Mouse (Mus musculus) spleen, adult 18-20 months (tissue): ENCODE data around the gene Dhx40.

ENCODE experiments used
- DNase-seq, 2 experiments: peaks; one replicate each; pipeline ENCODE4 v3.0.0; 2022; ENCODE audit warnings: mixed read lengths in 2 of 2

Gene Dhx40

DNA sequence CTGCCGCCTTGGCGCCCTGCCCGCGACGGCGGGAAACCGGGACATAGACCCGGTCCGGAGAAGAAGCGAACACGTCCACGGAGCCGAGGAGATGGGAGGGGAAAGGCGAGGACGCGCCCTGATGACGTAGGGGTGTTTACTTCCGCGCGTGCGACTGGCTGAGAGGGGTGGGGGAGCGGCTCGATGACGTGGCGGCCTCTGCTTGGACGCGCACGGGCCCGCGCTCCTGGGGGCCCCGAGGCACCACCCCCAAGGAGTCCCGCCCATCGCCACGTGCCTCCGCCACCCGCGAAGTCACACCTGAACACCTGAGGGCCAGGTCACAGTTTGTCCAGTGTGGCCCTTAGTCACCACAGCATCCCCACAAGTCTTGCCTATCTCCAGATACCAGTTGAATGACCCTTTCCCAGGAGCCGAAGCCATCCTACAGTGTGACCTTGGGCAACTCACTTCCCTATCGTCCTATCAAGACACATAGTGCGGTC lies at the start of gene Dhx40:
Dhx40 (minus strand) TSS at position 242 of the 485 bp plus-strand sequence.
- DNase-seq: peak; percentile 83 to 85

DNA sequence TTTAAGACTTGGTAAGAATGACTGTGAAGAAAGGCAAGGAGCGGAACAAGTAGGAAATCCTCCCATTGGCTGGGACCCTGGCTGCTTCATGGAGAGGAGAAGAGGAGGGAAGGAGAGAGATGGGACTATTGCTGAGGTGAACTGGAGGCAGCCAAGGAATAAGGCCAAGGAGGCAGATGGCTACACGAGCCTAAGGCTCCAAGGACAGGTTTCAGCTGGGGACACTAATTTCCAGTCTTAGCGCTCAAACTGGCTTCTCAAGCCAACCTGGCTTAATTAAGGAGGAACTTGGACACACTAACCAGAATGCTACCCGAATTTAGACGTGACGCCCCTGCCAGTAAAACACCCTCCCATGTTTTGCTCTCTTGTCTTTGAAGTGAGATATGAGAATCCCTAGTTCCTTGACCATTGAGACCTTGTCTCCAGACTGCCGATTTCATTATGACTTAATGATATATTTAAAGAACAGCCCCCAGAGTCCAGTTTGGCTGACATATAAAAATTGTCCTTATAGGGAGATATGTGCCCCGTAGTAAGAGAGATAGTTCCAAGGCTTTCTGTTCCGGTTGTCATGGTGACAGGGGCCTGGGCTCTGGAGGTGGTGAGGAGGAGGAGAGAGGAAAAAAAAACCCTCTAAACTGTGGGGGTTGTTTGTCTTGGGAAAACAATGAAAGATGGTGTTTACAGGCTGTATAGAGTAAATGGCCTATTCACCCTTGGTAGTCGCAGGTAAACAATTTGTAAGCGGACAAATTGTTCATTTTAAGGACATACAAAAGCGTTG lies 48.3 kb upstream of the Dhx40 start:
- no peak for DNase-seq

DNA sequence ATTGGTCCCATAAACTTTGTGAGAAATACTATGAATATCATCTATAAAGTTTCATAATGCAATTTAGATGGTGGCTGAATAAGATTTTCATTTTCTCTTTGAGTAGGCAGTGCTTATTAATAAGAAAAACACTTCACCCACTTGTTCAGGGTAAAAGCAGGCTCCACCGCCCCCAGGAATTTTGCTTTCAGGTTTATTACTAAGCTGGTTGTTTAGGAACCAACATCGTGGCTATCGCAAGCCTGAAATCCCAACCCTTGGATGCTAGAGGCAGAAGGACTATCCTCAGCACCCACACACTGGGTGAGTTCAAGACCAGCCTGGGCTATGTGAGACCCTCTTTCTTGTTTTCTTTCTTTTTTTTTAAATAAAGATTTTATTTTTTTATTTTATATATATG lies 45.5 kb upstream of the Dhx40 start:
- DNase-seq: no peak

DNA sequence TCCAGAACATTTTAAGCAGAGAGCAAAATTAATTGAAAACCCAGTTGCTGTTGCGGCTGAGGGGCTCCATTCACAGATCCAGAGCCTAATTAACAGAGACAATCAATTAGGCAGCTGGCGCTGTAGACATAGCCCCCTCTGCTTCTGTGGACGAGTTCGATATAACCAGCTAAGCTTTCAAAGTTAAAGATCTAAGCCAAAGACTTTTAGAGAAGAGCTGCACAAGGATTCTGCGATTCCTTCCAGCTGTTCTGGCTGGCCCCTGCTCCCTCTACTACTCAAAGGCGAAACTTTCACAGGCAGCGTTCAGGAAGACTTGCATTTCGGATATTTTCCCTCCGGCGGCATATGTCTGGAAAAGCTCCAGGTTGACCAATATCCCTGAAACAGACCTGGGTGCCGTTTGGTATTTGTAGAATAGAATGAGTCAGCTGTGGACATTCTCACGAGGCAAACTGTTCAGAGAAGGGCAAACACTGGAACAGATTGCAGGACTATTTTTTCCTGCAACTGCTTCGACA lies 45.0 kb upstream of the Dhx40 start:
- DNase-seq: no peak

DNA sequence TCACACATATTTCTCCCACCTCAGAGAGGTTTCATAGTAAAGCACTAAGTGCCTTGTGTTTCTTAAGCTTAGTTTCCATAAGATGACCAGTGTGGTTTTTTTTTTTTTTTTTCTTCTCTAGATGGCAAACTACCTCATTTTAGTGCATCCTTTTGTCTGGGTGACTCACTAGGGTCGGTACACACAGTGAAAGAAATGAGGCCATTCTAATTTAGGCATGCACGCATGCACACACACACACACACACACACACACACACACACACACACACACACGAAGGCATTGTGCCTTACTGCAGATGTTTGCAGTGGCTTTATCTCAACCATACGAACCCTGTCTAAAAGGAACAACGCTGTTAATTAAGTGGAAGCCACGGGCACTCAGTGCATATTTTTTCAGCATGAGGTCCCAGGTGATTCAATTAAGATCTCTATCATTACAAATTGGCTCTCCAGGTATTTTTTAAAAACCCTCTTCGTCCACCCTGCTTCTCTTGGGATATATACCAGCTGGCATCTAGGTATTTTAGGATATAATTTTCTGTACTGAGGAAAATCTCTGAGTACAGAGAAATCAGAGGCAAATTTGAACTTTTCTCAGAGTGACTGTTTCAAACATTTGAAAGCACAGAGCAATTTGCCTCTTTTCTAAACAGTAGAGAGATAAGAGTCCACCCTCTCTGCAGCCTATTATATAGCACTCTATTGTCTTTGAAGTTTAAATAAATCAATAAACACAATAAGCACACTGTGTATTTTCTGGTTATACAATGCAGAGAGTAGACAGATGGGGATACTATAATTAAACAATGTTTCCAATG lies 44.4 kb upstream of the Dhx40 start:
- no peak for DNase-seq

DNA sequence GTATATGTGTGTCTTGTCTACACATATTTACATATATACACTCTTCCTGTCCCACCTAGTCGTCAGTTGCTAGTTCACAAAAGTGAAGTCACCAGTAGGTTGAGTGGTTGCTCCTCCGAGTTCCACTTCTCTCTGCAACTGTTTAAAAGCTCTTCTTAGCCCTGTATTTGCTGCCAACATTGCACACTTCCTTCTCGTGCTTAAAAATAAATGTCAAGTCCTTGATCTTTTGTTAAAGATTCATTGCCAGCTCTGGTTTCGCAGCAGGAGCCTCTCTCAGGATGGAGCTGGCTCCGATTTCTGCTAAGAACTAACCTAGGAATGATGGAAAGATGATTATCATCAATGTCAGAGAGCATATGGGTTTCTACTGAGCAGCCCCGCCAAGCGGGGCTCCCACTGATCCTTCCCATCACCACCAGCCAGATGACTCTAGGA lies 43.7 kb upstream of the Dhx40 start:
- DNase-seq: no peak

DNA sequence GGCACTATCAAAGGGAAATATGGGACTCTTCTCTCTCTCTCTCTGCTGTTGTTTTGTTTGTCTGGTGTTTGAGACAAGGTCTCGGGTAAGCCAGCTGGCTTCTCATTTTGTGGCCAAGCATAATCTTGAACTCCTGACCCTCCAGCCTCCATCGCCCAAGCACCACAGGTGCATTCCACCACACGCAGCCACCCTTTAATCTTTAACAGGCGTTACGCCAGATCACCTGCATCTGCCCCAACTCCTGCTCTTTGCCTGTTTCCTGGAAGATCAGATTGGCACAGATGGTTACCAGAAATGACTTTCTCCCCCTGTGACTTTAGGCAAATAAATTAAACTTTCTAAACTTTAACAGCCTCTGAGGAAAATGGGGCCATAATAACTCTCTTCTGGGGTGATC lies 36.3 kb upstream of the Dhx40 start:
- DNase-seq: no peak

DNA sequence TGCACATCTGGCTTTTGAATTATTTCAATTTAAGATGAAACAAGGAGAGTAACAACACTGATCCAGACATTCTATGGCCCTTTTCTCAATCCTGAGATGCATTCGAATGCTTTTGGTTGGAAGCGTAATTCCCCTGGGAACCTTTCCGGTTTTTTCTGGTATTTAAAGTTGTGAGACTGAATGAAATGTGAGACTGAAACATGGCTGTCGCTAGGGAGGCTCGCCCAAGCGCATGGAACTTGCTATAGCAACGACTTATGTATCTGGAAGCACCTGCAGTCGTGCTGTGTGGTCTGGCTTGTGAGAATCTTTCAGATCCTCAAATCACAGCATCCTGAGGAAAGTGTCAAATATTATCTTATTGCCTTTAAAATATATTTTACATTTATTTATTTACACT lies 33.7 kb upstream of the Dhx40 start:
- DNase-seq: no peak

DNA sequence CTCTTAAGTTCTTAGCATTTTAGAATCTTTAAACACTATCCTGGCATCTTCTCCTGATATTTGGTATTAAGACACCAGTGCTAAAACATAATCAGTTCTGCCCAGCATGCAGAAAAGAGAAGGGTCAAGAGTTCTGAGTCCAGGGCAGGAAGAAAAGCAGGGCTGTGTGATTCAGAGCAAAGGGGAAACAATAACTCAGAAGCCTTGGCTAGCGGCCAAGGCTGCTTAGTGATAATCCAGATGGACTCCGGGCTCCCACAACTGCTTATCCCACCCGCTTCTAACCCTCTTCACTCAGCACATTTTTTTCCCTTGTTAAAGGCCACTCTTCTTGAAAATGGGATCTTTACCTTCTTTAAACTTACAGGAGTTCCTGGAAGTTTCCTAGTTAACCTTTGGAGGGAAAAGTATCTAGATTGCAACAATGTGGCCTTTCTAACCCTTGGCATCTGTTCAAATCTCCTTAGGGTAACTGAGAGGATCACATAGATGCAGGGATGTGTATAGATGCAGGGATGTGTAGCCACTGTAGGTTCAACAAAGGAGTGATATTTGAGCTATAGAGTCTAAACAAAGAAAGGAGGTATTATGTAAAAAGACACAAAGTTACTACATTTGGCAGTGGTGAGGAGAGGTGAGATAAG lies 33.1 kb upstream of the Dhx40 start:
- no peak for DNase-seq

DNA sequence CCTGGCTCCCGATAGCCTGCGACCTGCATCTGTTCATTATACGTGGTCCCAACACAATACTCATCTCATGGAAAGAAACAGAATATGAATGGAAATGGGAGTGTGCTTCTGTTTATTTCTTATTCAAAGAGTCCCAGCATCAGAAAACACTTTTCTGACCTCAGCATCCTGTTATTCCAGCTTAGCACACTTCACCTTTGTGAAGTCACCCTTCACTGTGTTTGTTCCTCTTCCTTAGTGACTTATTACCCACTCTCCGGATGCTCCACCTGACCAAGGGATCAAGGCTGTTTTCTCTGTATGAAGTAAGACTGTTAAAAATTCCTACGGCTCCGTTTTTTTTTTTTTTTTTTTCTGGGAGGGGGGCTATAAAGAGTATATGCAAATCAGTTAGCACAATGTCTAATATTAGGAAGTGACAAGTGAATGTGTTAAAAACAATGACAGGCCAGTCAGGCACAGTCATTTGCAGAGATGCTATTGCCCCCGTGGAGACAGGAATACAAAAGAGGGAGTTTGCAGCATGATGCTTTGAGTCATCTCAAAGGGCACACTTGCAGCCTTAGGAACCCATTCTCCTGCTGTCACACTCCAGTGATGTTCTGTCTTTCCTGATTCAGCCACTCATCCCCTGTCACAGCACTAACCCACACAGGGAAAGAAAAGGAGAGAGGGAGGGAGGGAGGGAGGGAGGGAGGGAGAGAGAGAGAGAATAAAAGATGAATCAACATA lies 32.3 kb upstream of the Dhx40 start:
- DNase-seq: no peak

DNA sequence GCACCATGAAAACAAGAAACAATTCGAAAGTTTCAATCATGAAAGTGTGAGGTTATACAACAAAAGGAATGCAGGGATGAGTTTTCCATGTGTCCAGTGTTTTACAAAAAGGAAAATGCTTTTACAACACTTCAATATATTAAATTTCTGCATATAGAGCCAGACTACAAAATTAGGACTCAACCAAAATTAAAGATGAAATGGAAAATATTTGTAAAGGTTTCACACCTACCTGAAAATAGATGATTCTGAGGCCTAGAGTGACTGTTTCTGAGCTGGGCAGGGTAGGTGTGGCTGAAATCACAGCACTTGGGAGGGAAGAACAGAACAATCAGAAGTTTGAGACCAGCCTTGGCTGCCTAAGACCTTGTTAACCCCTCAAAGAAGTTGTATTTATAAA lies 31.2 kb upstream of the Dhx40 start:
- DNase-seq: no peak

DNA sequence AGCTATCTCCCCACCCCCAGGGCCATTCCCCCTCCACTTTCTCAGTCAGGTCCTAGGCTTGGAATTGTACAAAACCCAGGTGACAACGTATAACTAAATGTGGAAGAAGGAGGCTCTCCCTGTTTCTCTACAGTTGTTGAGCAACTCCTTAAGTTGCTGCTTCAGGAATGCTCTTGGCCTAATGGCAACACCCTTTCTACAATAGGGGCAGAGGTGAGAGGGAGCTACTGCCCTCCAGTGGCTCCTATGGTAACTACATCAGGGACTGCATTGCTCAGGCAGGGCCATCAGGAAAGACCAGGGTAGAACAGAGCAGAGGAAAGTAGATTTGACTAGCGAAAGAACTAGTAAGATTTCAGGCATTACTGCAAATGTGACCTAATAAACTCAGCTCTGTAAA lies 28.8 kb upstream of the Dhx40 start:
- peak; percentile 69 to 88 for DNase-seq

DNA sequence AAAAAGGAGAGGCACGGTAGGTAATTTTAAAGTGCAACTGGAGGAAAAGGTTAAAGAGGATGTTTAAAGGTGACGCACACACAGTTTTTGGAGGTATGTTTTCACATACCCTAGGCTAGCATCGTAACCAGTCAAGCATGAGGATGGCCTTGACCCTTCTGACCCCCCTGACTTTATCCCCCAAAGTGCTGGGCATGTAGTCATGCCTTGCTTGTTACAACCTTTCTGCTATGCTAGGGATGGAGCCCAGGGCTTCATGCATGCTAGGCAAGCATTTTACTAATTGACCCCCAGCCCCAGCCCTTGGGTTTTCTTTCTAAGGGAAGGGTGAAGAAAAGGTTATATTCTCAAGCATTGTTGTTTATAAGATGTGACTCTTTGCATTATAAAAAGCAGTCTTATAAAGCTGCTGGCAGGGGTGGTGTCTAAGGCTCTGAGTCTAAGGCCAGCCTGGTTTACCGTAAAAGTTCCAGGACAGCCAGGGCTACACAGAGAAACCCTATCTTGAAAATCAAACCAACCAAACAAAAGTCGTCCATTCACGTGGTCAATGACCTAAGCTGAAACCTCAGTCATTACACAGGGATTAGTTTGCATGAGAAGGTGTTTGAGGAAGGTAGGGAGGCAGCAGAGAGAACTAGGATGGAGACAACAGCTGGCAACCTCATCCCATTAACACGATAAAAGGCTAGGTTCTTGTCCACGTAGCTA lies 27.2 kb upstream of the Dhx40 start:
- DNase-seq: no peak

DNA sequence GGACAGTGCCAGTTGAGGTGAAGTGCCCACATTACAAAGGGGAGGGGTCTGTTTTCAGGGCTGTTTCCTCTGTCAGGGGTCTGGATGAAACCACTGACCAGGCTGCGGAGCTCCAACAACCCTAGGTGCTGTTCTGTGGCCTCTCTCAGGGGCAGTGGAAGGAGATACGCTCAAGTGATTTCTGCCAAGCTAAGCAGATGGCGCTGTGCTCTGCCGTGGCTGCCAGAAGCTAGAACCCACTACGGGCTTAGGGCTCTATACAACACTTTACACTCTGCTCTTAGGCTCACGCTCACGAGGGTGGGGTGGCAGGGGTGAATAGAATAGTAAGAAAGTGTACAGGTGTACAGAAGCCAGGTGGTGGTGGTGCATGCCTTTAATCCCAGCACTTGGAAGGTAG lies 26.5 kb upstream of the Dhx40 start:
- DNase-seq: peak; percentile 51 to 55

DNA sequence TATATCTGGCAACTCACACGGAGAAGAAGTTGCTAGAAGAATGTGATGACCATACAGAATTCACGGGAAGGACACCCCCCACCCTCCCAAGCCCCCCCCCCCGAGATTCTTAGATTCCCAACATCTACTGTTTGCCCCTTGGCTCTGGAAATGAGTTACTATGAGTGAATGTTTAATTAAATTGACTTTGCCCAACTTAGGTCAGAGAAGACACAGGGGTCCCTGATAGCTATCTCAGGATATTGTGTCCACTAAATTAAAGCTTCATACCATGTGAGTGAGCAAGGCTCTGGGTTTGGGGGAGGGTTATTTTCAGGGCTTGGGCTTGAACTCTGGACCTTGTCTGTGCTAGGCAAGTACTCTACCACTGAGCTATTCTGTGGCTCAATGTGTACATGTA lies 25.6 kb upstream of the Dhx40 start:
- no peak for DNase-seq

DNA sequence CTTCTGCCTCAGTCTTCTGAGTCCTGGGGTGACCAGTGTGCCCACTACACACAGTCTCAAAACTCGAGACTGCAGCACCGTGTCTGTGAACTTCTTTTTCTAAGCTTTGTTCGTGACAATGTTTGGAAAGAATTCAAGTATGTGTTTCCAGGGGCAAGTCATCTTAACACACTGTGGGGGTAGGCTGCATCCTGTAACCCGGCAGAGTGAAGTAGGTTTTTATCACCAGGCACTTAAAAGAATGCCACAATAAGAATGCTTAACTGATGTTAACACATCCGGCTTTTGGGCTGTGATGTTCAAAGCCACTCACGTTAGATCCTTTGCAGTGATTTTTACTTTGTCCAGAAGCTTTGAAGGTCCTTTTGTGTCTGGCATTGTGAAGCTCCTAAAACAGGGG lies 20.9 kb upstream of the Dhx40 start:
- DNase-seq: no peak

DNA sequence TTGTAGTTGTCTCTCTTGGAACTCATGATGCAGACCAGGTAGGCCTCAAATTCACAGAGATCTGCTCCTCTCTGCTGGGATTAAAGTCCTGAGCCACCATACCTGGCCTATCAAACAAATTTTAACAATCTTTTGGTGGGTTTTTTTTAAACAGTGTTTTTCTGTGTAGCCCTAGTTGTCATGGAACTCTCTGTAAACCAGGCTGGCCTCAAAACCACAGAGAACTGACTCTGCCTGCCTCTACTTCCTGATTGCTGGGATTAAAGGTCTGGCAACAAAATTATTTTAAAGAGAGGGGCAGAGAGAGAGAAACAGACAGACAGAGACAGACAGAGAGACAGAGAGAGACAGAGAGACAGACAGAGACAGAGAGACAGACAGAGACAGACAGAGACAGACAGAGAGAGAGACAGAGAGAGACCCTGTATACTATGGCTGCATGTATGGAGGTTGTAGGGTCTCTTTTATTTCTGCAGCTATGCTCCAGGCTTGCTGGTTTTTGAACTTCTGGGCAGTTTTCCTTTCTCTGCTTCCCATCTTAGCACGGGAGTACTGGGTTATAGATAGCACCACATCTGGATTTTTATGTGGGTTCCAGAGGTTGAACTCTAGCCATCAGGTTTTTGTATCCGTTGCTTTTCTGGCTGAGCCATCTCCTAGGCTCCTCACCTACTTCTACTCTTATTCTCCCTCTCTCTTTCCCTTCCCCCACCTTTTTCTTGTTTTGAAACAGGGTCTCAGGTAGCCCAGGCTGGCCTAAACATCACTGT lies 20.1 kb upstream of the Dhx40 start:
- no peak for DNase-seq

DNA sequence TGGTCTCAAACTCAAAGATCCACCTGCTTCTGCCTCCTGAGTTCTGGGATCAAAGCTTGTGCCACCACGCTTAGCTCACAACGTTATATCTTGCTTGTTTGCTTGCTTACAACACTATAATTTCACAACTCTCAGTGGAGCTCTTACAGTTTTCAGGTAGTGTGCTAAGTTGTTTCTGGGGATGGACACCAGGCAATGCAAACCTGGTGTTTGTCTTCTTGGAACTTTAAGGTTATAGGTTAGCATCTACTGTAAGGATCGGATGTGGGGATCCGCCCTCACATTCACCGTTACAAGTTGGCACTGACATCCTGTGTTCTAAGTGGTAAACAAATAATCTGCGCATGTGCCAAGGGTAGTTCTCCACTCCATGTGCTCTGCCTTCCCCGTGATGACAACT lies 16.9 kb upstream of the Dhx40 start:
- DNase-seq: no peak

DNA sequence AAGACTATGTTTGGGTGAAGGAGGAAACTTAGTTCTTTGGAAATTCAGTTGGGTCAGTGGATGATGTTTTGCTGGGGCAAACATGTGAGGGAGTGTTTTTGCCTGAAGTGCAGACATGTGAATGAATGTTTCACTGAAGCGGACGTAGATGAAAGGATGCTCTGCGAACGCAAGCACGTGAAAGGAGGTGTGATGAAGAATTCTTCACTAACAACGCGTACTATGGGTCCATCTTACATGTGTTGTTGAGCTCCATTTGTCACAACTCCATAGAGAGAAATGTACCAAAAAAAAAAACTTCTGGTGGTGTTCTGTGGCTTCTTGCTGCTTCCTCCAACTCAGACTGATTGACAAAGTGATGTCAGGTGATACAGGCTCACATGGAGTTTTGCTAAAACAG lies 15.0 kb upstream of the Dhx40 start:
- DNase-seq: no peak

DNA sequence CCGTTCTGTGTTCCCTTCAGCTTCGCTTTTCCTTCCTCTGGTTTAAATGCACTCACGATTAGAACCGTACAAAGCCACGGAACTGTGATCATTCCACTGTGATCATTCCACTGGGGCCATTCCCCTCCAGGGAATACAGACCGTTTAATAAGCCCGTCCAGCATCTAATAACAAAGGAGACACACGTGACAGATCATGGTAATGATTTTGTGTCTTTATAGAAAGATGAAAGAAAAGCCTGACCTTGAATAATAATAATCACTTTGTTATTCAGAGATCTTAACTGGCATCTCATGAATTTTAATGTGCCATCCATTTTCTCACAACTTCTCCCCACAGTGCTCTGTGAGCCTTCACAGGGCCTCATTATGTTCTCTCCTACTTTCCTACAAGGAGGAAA lies 12.0 kb upstream of the Dhx40 start:
- DNase-seq: no peak

DNA sequence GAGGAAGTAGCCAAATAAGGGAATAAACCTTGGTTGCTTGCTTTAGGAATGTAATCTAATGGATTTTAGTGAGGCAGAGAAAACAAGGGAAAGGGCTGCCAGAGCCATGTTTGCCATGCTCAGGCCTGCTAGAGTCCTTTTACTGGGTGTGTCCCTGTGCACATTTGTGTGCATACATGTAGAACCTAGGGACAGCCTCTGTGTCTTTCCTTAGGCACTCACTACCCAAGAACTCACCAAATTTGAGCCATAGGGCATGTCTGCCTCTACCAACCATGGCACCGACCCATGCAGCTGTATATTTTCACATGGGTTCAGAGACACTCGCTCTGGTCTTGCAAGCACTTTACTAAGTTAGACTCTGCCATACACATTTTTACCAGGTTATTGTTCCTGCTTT lies 11.4 kb upstream of the Dhx40 start:
- no peak for DNase-seq
